Mouse (Mus musculus): ENCODE measurements around the gene Slc37a4. TPM values are rescaled to one million over a fixed set of nuclear protein-coding genes. Genes with fewer than 3 reads are reported as not detected.
"Not testable (repeated sequence)": the region's sequence is repeated elsewhere in the genome, so short reads cannot be mapped to it uniquely, and the experiment has no call there.

Slc37a4 gene
- polyA plus RNA-seq, 1 experiment from 2014 or later = 38.1 TPM

DNA sequence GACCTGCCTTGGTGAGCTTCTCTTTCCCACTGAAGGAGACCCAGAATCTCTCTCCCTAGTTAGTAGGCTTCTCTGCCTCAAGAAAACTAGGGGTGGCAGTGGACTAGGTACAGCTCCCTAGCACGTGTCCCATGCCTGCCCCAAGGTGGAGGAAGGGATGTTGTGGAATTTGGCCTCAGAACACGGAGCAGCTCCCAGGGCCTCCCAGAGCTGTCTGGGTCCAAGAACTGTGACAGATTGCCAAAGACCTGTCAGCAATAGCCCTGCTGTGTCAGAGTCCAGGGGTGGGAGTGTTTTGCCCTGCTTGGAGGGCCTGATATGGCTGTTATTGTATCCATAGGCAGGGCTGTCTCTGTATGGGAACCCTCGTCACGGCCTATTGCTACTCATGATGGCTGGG is 4.4 kb downstream of the Slc37a4 start:
- no peak overlapping the region; the same call in 1 of the 2 replicates for H3K27ac ChIP-seq (ENCODE audit: low read depth)

DNA sequence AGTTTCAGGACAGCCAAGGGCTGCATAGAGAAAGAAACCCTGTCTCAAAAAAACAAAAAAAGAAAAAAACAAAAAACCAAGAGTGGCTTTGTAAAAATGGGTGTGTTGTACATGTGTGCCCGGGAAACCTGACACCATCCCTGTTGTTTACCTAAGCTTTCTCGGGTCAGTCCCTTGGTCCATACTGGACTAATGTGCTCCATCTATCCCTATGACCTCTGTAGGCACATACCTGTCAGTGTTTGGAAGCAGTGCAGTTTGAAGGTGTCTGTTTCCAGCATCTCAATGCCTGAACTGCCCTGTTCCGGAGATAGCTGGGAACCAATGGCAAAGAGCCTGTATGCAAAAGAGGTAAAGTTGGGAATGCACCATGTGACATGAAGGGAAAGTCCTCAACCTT is 8.4 kb downstream of the Slc37a4 start:
- Histone ChIP-seq H3K4me3 (ENCODE audit: low read depth, low read length) (no peak overlapping the region), H3K27me3 (replicated peaks; ENCODE audit: control insufficient read depth, insufficient read depth, low read length) (no peaks in the 10 kb centered on the region), H3K9ac (ENCODE audit: low read length) (no peak overlapping the region), H3K9me3 (ENCODE audit: control insufficient read depth, low read length) (no peaks in the 10 kb centered on the region), H3K27ac (ENCODE audit: low read depth) (no peak overlapping the region), H3K4me1 (replicated peaks; ENCODE audit: control insufficient read depth, insufficient read depth, low read length) (peaks cover 2% of the 10 kb centered on the region; the same call in 1 of the 2 replicates), H3K36me3 (ENCODE audit: control insufficient read depth, insufficient read depth, low read length) (peaks cover 69% of the 10 kb centered on the region), H3K4me2 (ENCODE audit: low read length) (no peak overlapping the region)
- 61% methylated on average over 3 of the region's 3 CpGs for WGBS
- ATAC-seq (replicated peaks; ENCODE audit: low FRiP score, low TSS enrichment, low read depth) (no peak), DNase-seq (ENCODE audit: low spot score) (no peak)

More for the DNA sequence above, 4.4 kb downstream of the Slc37a4 start:
- no peak overlapping the region for H3K9ac ChIP-seq (ENCODE audit: low read length)
- peaks cover 65% of the 10 kb centered on the region for H3K36me3 ChIP-seq (ENCODE audit: control insufficient read depth, insufficient read depth, low read length)
- DNase-seq (ENCODE audit: low spot score) (no peak), ATAC-seq (replicated peaks; ENCODE audit: low FRiP score, low TSS enrichment, low read depth) (no peak)
- no peak overlapping the region for H3K4me2 ChIP-seq (ENCODE audit: low read length)
- no peak overlapping the region for H3K4me3 ChIP-seq (ENCODE audit: low read depth, low read length)
- 83% methylated on average over 4 of the region's 4 CpGs for WGBS
- H3K9me3 ChIP-seq (ENCODE audit: control insufficient read depth, low read length) = no peaks in the 10 kb centered on the region
- H3K27me3 ChIP-seq (replicated peaks; ENCODE audit: control insufficient read depth, insufficient read depth, low read length) = no peaks in the 10 kb centered on the region
- H3K4me1 ChIP-seq (replicated peaks; ENCODE audit: control insufficient read depth, insufficient read depth, low read length) = peaks cover 5% of the 10 kb centered on the region; the same call in 1 of the 2 replicates

DNA sequence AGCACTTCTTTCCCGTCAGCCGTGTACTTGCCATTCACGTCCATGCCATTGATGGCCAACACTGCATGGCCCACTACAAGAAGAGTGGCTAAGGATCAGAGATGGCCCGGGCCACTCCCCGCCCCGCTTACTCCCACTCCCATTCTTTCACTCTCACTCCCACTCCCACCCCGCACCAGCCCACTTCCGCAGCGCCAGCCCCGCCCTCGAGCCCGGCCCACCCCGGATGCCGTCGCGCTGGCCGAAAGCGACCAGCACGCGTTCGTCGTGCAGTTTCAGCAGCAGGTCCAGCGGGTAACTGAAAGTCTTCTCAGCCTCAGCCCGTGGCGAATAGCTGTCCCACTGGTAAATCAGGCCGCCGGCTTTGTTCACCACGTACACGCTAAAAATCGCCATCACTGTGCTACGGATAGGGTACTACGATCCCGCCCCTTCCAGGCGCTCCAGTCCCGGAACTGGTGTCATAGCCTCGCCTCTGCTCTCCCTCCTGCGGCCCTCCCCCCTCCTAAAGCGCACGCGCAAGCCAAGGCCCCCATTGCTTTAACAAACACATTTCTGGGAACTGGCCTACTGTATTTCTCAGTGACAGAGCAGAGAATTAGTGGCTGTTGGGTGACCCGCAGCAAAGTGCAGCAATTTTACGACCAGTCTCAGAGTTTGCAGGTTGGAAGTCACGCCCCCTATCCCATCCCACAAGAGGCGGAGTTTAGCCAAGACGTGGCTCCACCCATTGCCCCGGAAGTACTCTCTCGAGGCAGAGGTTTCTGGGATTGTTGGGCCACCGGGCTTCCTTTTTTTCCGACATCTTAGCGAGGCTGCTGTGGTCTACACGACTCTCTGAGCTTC is 10.5 kb downstream of the Slc37a4 start, which contains the start of the genes Rps25 and Trappc4:
Gene Rps25, plus strand, starts transcription at position 234 of the 846 bp plus-strand sequence.
Gene Trappc4, minus strand, starts transcription at position 695 of the 846 bp plus-strand sequence.
- ATAC-seq (replicated peaks; ENCODE audit: low FRiP score, low TSS enrichment, low read depth) (peak; percentile 92), DNase-seq (ENCODE audit: low spot score) (peak; percentile 99)
- H3K9me3 ChIP-seq (ENCODE audit: control insufficient read depth, low read length) = no peaks in the 10 kb centered on the region
- peak within 1 kb of the TSS; percentile 84 for H3K4me3 ChIP-seq (ENCODE audit: low read depth, low read length)
- under 1% methylated on average over 51 of the region's 51 CpGs for WGBS
- H3K27ac ChIP-seq (ENCODE audit: low read depth) = peak within 1 kb of the TSS; percentile 93
- peaks cover 2% of the 10 kb centered on the region; the same call in 1 of the 2 replicates for H3K4me1 ChIP-seq (replicated peaks; ENCODE audit: control insufficient read depth, insufficient read depth, low read length)
- peak within 1 kb of the TSS; percentile 93 for H3K9ac ChIP-seq (ENCODE audit: low read length)
- H3K27me3 ChIP-seq (replicated peaks; ENCODE audit: control insufficient read depth, insufficient read depth, low read length) = no peaks in the 10 kb centered on the region
- peaks cover 69% of the 10 kb centered on the region for H3K36me3 ChIP-seq (ENCODE audit: control insufficient read depth, insufficient read depth, low read length)
- peak within 1 kb of the TSS; percentile 78 for H3K4me2 ChIP-seq (ENCODE audit: low read length)

DNA sequence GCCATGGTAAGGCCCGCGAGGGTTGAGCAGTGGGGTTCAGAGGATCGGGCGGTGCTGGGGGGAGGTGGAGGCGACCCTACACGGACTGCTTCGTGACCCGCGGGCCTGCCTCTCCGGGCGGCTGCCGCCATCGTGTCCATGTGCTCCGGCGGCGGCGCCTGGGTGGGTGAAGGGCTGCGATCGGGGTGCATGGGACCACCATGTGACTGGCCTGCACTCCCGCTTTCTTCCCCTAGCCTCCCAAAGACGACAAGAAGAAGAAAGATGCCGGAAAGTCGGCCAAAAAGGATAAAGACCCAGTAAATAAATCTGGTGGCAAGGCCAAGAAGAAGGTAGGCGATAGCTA is 11.1 kb downstream of the Slc37a4 start:
- H3K4me1 ChIP-seq (replicated peaks; ENCODE audit: control insufficient read depth, insufficient read depth, low read length) = peaks cover 2% of the 10 kb centered on the region; the same call in 1 of the 2 replicates
- ATAC-seq (replicated peaks; ENCODE audit: low FRiP score, low TSS enrichment, low read depth) (no peak), DNase-seq (ENCODE audit: low spot score) (no peak)
- peak overlapping the region; percentile 84 for H3K4me3 ChIP-seq (ENCODE audit: low read depth, low read length)
- H3K4me2 ChIP-seq (ENCODE audit: low read length) = peak overlapping the region; percentile 78
- H3K36me3 ChIP-seq (ENCODE audit: control insufficient read depth, insufficient read depth, low read length) = peaks cover 68% of the 10 kb centered on the region
- no peaks in the 10 kb centered on the region for H3K27me3 ChIP-seq (replicated peaks; ENCODE audit: control insufficient read depth, insufficient read depth, low read length)
- H3K9me3 ChIP-seq (ENCODE audit: control insufficient read depth, low read length) = no peaks in the 10 kb centered on the region
- H3K27ac ChIP-seq (ENCODE audit: low read depth) = peak overlapping the region; percentile 93
- H3K9ac ChIP-seq (ENCODE audit: low read length) = peak overlapping the region; percentile 93
- WGBS = 0% methylated on average over 24 of the region's 24 CpGs

DNA sequence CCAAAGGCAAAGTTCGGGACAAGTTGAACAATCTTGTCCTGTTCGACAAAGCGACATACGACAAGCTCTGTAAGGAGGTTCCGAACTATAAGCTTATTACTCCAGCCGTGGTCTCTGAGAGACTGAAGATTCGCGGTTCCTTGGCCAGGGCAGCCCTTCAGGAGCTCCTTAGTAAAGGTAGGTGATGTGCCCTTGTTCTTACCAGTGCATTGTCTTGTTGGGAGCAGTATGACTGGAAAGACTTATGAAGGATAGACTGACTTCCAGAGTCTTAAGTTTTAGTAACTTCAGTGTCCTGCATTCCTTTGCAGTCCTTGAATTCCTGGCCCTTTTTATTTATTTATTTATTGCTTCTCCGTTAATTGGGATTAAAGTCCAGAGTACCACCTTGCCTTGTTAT is 12.0 kb downstream of the Slc37a4 start:
- not testable (repeated sequence) for H3K27ac ChIP-seq (ENCODE audit: low read depth); H3K9me3 ChIP-seq (ENCODE audit: control insufficient read depth, low read length); DNase-seq (ENCODE audit: low spot score); H3K27me3 ChIP-seq (replicated peaks; ENCODE audit: control insufficient read depth, insufficient read depth, low read length); ATAC-seq (replicated peaks; ENCODE audit: low FRiP score, low TSS enrichment, low read depth); H3K4me1 ChIP-seq (replicated peaks; ENCODE audit: control insufficient read depth, insufficient read depth, low read length)
- peak overlapping the region; percentile 78 for H3K4me2 ChIP-seq (ENCODE audit: low read length)
- peak overlapping the region; percentile 84 for H3K4me3 ChIP-seq (ENCODE audit: low read depth, low read length)
- peaks cover 70% of the 10 kb centered on the region for H3K36me3 ChIP-seq (ENCODE audit: control insufficient read depth, insufficient read depth, low read length)
- 76% methylated on average over 9 of the region's 9 CpGs for WGBS
- peak overlapping the region; percentile 93; the same call in 1 of the 2 replicates for H3K9ac ChIP-seq (ENCODE audit: low read length)

DNA sequence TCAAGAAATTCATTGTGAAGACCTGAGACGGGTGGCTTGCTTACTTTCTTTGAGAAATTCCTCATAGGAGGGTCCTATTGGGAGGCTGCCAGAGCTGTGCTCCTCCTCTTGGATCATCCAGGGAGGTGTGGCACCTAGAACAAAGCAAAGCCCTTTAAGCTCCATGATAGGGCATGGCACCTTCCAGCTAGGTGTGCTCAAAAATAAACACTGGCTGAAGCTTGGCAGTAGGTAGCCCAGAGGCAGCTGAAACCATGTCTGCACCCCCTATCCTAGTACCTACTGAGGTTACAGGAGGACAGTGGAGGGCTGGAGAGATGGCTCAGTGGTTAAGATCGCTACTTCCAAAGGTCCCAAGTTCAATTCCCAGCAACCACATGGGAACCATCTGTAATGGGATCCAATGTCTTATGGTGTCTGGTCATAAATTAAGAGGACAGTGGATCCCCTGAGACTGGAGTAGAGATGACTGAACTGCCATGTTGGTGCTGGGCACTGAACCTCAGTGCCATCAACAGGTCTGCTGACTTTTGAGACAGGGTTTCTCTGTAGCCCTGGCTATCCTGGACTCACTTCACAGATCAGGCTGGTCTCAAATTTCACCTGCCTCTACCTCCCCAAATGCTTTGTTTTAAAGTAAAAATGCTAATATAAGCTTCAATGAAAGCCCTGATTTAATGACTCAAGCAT is 14.1 kb downstream of the Slc37a4 start:
- DNase-seq (ENCODE audit: low spot score) (no peak), ATAC-seq (replicated peaks; ENCODE audit: low FRiP score, low TSS enrichment, low read depth) (no peak)
- H3K27ac ChIP-seq (ENCODE audit: low read depth) = no peak overlapping the region
- peaks cover 60% of the 10 kb centered on the region for H3K36me3 ChIP-seq (ENCODE audit: control insufficient read depth, insufficient read depth, low read length)
- no peak overlapping the region for H3K4me3 ChIP-seq (ENCODE audit: low read depth, low read length)
- H3K9ac ChIP-seq (ENCODE audit: low read length) = no peak overlapping the region
- 90% methylated on average over 2 of the region's 2 CpGs for WGBS
- no peak overlapping the region for H3K4me2 ChIP-seq (ENCODE audit: low read length)
- H3K27me3 ChIP-seq (replicated peaks; ENCODE audit: control insufficient read depth, insufficient read depth, low read length) = no peaks in the 10 kb centered on the region
- no peaks in the 10 kb centered on the region for H3K9me3 ChIP-seq (ENCODE audit: control insufficient read depth, low read length)
- peaks cover 2% of the 10 kb centered on the region; the same call in 1 of the 2 replicates for H3K4me1 ChIP-seq (replicated peaks; ENCODE audit: control insufficient read depth, insufficient read depth, low read length)

DNA sequence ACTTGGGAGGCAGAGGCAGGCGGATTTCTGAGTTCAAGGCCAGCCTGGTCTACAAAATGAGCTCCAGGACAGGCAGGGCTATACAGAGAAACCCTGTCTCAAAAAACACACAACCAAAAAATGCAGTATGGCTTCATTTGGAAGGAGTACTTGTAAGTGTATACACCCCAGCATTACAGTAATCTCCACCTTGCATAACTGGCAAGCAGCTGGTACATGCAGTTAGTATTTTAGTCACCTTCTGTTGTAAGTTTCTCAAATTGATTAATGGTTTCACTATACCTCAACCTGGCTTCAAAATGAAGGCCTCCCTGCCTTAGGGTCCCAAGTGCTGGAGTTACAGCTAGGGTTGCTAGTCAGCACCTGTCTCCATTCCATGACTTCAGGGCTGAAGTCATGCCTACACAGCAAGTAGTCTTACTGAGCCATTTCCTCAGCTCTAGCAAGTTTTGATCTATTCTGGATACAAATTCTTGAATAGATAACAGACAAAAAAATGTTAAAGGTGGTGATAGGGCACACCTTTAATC is 15.0 kb downstream of the Slc37a4 start:
- Histone ChIP-seq H3K27me3 (replicated peaks; ENCODE audit: control insufficient read depth, insufficient read depth, low read length) (no peaks in the 10 kb centered on the region), H3K9ac (ENCODE audit: low read length) (no peak overlapping the region), H3K4me1 (replicated peaks; ENCODE audit: control insufficient read depth, insufficient read depth, low read length) (no peaks in the 10 kb centered on the region; the same call in 1 of the 2 replicates), H3K27ac (ENCODE audit: low read depth) (no peak overlapping the region), H3K4me2 (ENCODE audit: low read length) (no peak overlapping the region), H3K36me3 (ENCODE audit: control insufficient read depth, insufficient read depth, low read length) (peaks cover 65% of the 10 kb centered on the region), H3K9me3 (ENCODE audit: control insufficient read depth, low read length) (no peaks in the 10 kb centered on the region), H3K4me3 (ENCODE audit: low read depth, low read length) (no peak overlapping the region)
- DNase-seq (ENCODE audit: low spot score) (no peak), ATAC-seq (replicated peaks; ENCODE audit: low FRiP score, low TSS enrichment, low read depth) (no peak)
- WGBS = 91% methylated on average over 1 of the region's 1 CpGs

DNA sequence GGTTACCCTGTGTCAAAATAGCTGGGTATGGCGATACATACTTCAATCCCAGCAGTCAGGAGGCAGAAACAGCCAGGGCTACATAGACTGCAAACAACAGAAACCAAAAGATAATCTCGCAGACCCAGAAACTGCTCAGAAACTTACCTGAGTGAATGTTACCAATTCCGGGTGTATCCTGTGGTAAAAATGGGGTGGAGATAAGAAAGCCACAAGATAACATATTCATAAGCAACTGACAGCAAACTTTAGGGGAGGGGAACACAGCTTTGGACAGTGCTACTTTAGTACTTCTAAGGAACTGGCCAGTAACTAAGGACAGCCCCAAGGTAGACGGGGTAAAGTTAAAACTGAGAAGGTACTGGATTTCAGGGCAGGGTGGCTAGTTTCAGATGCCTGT is 15.7 kb downstream of the Slc37a4 start:
- no peak overlapping the region for H3K4me3 ChIP-seq (ENCODE audit: low read depth, low read length)
- H3K27me3 ChIP-seq (replicated peaks; ENCODE audit: control insufficient read depth, insufficient read depth, low read length) = no peaks in the 10 kb centered on the region
- WGBS = 88% methylated on average over 4 of the region's 4 CpGs
- no peak overlapping the region for H3K4me2 ChIP-seq (ENCODE audit: low read length)
- peaks cover 3% of the 10 kb centered on the region for H3K4me1 ChIP-seq (replicated peaks; ENCODE audit: control insufficient read depth, insufficient read depth, low read length)
- no peak overlapping the region for H3K9ac ChIP-seq (ENCODE audit: low read length)
- H3K9me3 ChIP-seq (ENCODE audit: control insufficient read depth, low read length) = no peaks in the 10 kb centered on the region
- H3K27ac ChIP-seq (ENCODE audit: low read depth) = no peak overlapping the region
- H3K36me3 ChIP-seq (ENCODE audit: control insufficient read depth, insufficient read depth, low read length) = peaks cover 65% of the 10 kb centered on the region
- ATAC-seq (replicated peaks; ENCODE audit: low FRiP score, low TSS enrichment, low read depth) (no peak), DNase-seq (ENCODE audit: low spot score) (no peak)

All from intestine, embryonic 14.5 days (tissue).